Mouse (Mus musculus) E14TG2a.4 (cell line): ENCODE measurements around the gene Mycn.
A peak's percentile ranks its signal among the peaks of the same experiment; 100 is the strongest.

Experiments used
- H3K27me3 ChIP-seq: 2 replicates; pipeline ENCODE4 v1.6.1; 2014; ENCODE audit warnings: low read length, control low read depth; ENCODE audit not compliant: insufficient read depth
- H3K36me3 ChIP-seq: 2 replicates; pipeline ENCODE4 v1.6.1; 2014; ENCODE audit warnings: low read length, control low read depth; ENCODE audit not compliant: insufficient read depth
- H3K4me1 ChIP-seq: replicated peaks from 2 replicates; pipeline ENCODE4 v1.6.1; 2014; ENCODE audit warnings: low read depth, low read length, control low read depth
- H3K4me3 ChIP-seq: replicated peaks from 2 replicates; pipeline ENCODE4 v1.5.1; 2014; ENCODE audit warnings: mild to moderate bottlenecking, low read length
- H3K9me3 ChIP-seq: 2 replicates; pipeline ENCODE4 v1.6.1; 2014; ENCODE audit warnings: low read length, control low read depth
- CTCF ChIP-seq: conservative IDR thresholded peaks from 2 replicates; pipeline ENCODE4 v1.5.1; 2014; ENCODE audit warnings: low read length
- NANOG ChIP-seq: IDR thresholded peaks from 2 replicates; pipeline ENCODE4 v1.6.1; 2014; ENCODE audit warnings: borderline replicate concordance, low read length, mixed read lengths
- POU5F1 ChIP-seq: IDR thresholded peaks from 2 replicates; pipeline ENCODE4 v1.6.1; 2014; ENCODE audit warnings: low read length, borderline replicate concordance

The Mycn gene

DNA sequence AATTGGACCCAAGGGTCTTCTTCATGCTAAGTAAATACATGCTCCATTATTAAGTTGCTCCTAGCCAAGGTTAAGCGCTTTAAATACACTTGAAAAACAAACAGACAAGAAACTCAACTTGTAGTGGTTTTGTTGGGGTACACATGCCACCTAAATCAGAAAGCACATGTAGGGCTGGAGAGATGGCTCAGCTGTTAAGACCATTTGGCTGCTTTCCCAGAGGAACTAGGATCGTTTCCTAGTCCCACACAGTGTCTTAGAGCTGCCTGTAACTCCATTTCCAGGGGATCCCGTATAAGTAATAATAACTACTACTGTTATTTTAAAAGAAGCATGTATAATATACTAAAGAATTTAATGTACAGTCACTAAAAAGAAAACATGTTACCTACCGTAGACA, 5.9 kb upstream of the Mycn start:
- H3K4me3 ChIP-seq, result no peak overlapping the region
- H3K36me3 ChIP-seq, result no peaks in the 10 kb centered on the region
- TF ChIP-seq NANOG, result no peak
- H3K4me1 ChIP-seq, result peaks cover 49% of the 10 kb centered on the region
- no peaks in the 10 kb centered on the region for H3K9me3 ChIP-seq
- H3K27me3 ChIP-seq, result peaks cover 10% of the 10 kb centered on the region

DNA sequence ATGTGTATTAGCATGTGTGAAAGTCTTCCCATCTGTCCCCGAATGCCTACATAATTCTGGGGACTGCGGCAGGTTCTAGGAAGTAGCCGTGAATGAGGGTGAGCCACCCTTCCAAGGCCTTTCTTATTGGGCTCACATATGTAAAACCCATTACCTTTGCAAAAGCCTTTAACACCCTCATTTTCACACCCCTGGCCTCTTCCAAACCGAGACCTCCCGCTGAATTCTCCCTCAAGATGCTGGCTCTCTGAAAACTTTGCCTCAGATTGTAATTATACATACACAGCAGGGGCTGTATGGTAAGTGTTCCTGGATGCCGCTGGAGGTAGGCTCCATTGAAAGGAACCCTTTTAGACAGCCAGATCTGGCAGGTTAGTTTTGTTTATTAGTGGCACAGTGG, 1.6 kb upstream of the Mycn start:
- peaks cover 45% of the 10 kb centered on the region for H3K4me1 ChIP-seq
- TF ChIP-seq CTCF (no peak), NANOG (peak; percentile 77), POU5F1 (peak; percentile 5; the same call in 1 of the 2 replicates)
- H3K27me3 ChIP-seq, result peaks cover 6% of the 10 kb centered on the region
- no peaks in the 10 kb centered on the region for H3K9me3 ChIP-seq
- peaks cover 24% of the 10 kb centered on the region for H3K36me3 ChIP-seq
- peak overlapping the region; percentile 99 for H3K4me3 ChIP-seq

DNA sequence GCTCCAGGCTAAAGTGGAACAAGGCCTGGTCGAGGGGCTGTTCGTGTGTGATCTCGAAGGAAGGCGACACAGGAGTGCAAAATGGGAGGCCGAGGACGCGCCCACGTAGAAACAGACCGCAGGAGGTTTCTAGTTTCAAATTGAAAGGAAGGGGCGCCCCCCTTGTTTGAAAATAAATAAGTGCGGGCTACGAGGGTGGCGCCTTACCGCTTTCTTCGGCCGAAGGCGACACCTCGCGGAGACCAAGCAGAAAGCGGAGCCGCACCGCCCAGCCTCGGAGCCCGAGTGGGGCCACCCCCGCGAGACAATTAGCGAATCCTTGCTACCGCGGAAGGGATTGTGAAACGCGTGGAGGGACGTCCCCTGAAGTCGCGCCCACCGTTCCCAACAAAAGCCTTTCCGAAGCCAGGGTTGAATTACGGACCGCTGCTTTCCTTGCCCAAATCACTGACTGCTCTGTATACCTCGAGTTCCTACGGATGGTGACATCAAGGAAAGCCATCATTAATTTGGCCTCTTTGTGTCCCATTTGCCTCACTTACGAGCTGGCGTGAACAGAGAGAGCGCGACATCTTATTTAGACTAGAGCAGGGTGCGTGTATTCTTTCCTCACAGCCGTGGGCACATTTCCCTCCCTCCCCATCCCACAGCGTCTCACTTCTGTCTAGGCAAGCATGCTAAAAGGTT, 793 bp upstream of the Mycn start:
- Histone ChIP-seq H3K4me3 (peak overlapping the region; percentile 99), H3K27me3 (peaks cover 5% of the 10 kb centered on the region), H3K4me1 (peaks cover 40% of the 10 kb centered on the region), H3K36me3 (peaks cover 32% of the 10 kb centered on the region), H3K9me3 (no peaks in the 10 kb centered on the region)
- TF ChIP-seq NANOG, result no peak
- no peak for TF ChIP-seq POU5F1
- TF ChIP-seq CTCF, result peak; percentile 30

DNA sequence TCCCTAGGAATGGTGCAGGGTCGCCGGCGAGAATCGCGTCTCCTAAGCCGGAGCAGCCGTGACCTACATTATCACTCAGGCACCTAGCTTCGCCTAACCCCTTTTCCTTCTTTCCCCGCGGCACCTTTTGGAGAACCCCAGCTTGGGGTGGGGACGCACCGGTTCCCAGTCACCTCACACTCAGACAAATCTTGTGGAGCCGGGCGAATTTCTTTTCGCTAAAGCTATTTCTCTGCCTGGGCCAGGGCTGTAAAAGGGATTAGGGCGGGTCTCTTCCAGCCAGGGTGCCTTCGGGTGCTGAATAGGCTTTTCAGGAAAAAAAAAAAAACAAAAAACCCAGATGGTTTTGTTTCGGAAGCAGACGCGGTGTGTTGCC, 597 bp downstream of the Mycn start:
- no peak for TF ChIP-seq CTCF
- TF ChIP-seq POU5F1, result no peak
- TF ChIP-seq NANOG, result no peak
- Histone ChIP-seq H3K36me3 (peaks cover 46% of the 10 kb centered on the region), H3K4me3 (peak overlapping the region; percentile 99), H3K4me1 (peaks cover 41% of the 10 kb centered on the region), H3K27me3 (peaks cover 5% of the 10 kb centered on the region), H3K9me3 (no peaks in the 10 kb centered on the region)

DNA sequence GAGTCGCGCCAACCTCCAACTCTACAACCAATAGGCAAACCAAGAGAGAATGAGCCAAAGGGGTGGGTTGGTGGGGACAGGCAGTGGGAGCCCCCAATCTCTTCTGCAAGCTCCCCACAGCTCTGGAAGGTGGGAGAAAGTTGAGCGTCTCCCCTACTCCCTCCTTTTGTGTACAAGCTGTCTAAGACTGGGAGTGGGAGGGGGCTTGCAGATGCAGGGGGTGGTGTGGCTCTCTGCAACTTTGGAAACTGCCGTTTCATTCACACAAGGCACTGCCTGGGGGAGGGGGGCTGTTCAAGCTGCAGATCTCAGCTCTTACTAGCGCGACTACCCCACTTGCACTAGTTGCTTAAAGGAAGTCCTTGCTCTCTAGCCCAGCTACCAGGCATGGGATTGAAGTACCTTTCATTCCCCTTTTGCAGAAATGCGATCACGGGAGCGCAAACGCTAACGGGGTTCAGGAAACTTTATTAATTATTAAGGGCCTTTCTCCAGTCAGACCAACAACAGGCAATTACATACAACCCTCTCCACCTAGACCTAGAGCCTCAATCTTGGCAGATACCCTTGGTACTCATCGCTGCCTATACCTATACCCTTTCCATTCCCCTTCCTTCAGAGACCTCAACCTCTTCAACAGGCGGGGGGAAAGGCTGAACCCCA, 1.1 kb downstream of the Mycn start:
- H3K27me3 ChIP-seq, result peaks cover 5% of the 10 kb centered on the region
- peak overlapping the region; percentile 99 for H3K4me3 ChIP-seq
- peaks cover 40% of the 10 kb centered on the region for H3K4me1 ChIP-seq
- H3K36me3 ChIP-seq, result peaks cover 51% of the 10 kb centered on the region
- H3K9me3 ChIP-seq, result no peaks in the 10 kb centered on the region
- TF ChIP-seq CTCF (no peak), NANOG (no peak), POU5F1 (no peak)

DNA sequence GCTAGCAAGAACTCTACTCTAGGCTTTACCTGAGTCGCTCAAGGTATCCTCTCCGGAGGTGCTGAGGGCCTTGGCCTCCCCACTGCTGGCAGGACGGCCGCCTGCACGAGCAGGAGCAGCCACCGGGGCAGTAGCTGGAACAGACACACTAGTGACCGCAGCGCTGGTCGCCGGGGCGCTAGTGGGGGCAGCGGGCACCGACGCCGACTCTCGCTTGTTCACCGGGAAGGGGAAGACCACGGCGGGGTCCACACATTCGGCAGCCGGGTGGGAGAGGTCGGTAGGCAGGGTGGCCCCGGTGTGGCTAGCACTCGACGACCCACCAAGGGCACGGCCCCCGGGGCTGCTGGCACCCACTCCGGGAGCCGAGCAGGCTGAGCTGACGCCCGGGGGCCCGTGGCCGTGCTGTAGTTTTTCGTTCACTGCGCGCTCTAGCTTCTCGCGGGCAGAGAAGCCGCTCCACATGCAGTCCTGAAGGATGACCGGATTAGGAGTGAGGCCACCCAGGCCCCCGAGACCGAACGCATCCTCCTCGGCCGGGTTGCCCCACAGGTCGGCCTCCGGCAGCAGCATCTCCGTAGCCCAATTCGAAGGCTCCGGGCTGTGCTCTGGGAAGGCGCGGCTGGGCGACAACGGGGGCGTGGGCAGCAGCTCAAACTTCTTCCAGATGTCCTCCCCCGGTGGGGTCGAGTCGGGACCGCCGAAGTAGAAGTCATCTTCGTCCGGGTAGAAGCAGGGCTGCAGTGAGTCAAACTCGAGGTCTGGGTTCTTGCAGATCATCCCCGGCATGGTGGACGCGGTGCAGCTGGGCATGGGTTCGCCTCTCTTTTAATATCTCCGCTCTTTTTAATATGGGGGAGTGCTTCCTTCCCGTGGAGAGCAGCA, 1.9 kb downstream of the Mycn start:
- Histone ChIP-seq H3K4me3 (peak overlapping the region; percentile 99), H3K36me3 (peaks cover 59% of the 10 kb centered on the region), H3K9me3 (no peaks in the 10 kb centered on the region), H3K4me1 (peaks cover 40% of the 10 kb centered on the region), H3K27me3 (peaks cover 2% of the 10 kb centered on the region; the same call in 1 of the 2 replicates)
- no peak for TF ChIP-seq NANOG

DNA sequence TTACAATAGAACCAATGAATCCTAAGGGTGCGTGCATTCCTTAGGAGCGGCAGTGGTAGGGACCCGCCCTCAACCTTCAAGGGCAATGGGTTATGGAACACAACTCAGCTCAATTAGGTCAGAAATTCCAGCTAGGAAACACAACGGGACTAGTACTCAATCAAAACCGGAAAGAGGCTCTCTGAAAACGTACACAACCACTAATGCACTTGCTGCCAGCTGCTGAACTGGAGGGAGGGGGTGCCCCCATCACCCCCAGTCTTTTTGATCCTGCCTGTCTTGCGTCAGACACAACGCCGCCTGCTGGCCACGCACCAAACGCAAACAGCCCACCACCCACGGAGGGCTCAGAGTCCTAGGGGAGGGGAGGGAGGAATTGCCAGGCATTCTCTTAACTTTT, 2.9 kb downstream of the Mycn start:
- no peaks in the 10 kb centered on the region for H3K9me3 ChIP-seq
- peak; percentile 52; the same call in 1 of the 2 replicates for TF ChIP-seq NANOG
- peak; percentile 84 for TF ChIP-seq CTCF
- TF ChIP-seq POU5F1, result no peak
- H3K36me3 ChIP-seq, result peaks cover 66% of the 10 kb centered on the region
- H3K4me1 ChIP-seq, result peaks cover 34% of the 10 kb centered on the region
- peak overlapping the region; percentile 99 for H3K4me3 ChIP-seq
- no peaks in the 10 kb centered on the region for H3K27me3 ChIP-seq

DNA sequence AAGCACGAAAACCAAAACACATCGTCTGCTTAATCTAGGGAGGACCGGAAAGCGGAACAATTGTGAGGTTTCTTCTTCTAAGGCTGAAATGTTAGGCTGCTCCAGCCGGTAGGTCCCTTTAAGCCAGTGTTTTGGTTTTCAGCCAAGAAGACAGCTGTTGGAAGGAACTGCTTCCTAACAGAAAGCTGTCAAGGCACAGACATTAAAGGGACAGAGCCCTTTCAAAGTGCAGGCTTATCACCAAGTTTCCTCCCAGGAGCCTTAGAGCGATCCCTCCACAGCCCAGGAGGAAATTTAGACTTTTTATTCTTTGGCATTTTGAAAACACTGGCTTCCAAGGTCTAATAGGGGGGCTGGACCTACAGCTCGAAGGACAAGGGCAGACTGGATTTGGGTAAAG, 3.4 kb downstream of the Mycn start:
- Histone ChIP-seq H3K9me3 (no peaks in the 10 kb centered on the region), H3K27me3 (no peaks in the 10 kb centered on the region), H3K4me3 (peak overlapping the region; percentile 99), H3K4me1 (peaks cover 36% of the 10 kb centered on the region), H3K36me3 (peaks cover 71% of the 10 kb centered on the region)
- TF ChIP-seq CTCF (no peak), NANOG (no peak), POU5F1 (no peak)
